Mouse (Mus musculus) heart, postnatal 14 days (tissue): Measurements from ENCODE around the gene Olfr853. TPM values are rescaled to one million over a fixed set of nuclear protein-coding genes. Genes with fewer than 3 reads are reported as not detected.

Source experiments
- DNase-seq, 2 experiments: peaks; one replicate each; pipeline ENCODE4 v3.0.0; 2021 to 2022
- intact Hi-C: fragments of 180-260 bp; cut with DNase I; formaldehyde crosslinking; loops from one replicate; pipeline ENCODE4 v1.15.1; 2025
- long read RNA-seq, 2 experiments: library from polyadenylated mRNA; stranded (forward); transcript quantifications; one replicate each; pipeline ENCODE4 v2.0.0; 2021
- total RNA-seq, 2 experiments: library from RNA; stranded (reverse); gene quantifications; 2 replicates each; pipeline ENCODE4 v1.2.3; 2021

Gene Olfr853
- total RNA-seq: not detected
- long read RNA-seq, experiment 1: 0 reads
- long read RNA-seq, experiment 2: 0 reads

DNA sequence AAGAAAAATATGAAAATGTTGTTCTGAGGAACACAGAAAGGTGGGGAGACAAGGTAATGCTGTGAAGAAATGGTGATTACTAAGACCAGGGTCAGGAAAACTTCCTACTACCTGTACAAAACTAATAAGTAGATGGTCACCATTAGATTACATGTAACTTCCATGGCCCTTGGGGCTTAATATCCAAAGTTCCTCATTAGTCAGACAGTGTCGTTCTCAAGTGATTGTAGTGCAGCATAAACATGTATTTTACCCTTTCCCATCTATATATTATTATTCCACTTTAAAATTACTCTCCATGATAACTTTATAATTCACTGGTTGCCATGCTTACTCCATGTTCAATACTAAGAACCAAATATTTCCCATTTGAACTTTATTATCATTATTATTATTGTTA is at the start of gene Olfr853:
Gene Olfr853 (minus strand): TSS at position 101 of the 400 bp plus-strand sequence.
- intact Hi-C loops: no loop called here
- DNase-seq: no peak

DNA sequence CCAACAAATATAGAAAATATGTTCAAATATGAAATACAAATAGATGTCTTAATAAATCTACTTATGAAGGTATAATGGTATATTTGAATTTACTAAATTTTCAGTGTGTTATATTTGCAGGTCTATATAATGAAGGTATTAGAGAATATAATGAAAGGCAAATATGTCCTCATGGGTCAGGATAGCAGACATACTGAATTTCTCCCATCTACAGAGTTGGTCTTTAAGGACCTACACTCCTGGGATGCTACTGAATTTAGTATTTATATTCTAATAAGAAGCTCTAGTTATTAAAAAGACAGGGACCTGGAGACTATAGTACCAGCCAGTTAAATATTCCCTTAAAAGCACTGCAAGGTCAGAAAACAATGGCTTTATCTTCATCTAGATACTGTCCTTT is 41.4 kb upstream of the Olfr853 start, which contains the start of gene Olfr855:
Gene Olfr855 (plus strand): TSS at position 301 of the 400 bp plus-strand sequence.
- no peak for DNase-seq
- intact Hi-C loops: no loop called here

DNA sequence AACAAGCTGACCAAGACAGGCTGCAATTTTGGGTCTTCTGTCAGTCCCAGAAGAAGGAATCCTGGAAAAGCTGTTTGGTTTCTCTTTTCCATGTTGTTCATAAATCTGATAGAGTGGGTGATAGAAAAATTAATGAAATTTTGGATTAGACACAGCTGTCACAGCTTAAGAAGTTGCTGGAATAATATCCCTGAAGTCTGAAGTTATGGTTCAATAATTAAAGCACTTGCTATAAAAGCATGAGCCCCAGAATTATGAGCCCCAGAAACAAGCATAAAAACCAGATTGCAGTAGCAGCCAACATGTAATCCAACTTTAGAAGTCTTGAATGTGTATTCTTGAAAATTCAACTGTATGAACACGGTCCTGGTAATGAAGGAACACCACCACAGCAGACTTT is 26.4 kb upstream of the Olfr853 start, which contains the start of gene Olfr854:
Gene Olfr854 (minus strand): TSS at position 101 of the 400 bp plus-strand sequence.
- no peak for DNase-seq
- intact Hi-C loops: no loop called here

DNA sequence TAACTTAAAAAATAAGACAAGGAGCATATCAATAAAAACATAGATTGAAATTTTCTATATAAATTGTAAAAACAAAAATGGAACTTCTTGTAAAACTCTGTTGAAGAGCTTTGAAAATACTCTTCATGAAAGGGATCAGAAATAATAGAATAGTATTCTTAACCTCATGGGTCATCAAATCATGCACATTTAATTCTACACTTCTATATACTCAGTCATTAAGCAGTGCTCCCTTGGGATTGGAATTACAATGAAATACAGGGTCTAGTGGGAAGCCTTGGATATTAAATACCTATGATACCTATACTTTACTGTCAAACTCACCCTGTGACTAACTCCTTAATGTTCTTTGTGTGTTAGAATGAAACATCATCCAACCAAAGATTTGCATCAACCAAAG is 47.9 kb downstream of the Olfr853 start, which contains the start of gene Olfr851:
Gene Olfr851 (plus strand): TSS at position 301 of the 400 bp plus-strand sequence.
- intact Hi-C loops: no loop called here
- DNase-seq: no peak

Other genes starting within 250 kb of the Olfr853 start
- gene Olfr844, start 224.7 kb downstream of the Olfr853 start, total RNA-seq: not detected
- gene Olfr845, start 204.6 kb downstream of the Olfr853 start, total RNA-seq: not detected
- not detected for gene Olfr846, start 177.1 kb downstream of the Olfr853 start, total RNA-seq
- gene Olfr847, start 162.4 kb downstream of the Olfr853 start, total RNA-seq: not detected
- not detected for gene Olfr849, start 100.8 kb downstream of the Olfr853 start, total RNA-seq
- not detected for gene Olfr850, start 62.8 kb downstream of the Olfr853 start, total RNA-seq
- not detected for gene Olfr851, start 47.8 kb downstream of the Olfr853 start, total RNA-seq
- gene Olfr854, start 26.3 kb upstream of the Olfr853 start, total RNA-seq: not detected
- gene Olfr855, start 41.5 kb upstream of the Olfr853 start, total RNA-seq: not detected
- 10 to 100 TPM; 12.6 to 13.3 TPM for gene Zfp317, start 81.0 kb upstream of the Olfr853 start, total RNA-seq
- gene Olfr857, start 168.4 kb upstream of the Olfr853 start, total RNA-seq: not detected
- gene Olfr58, start 239.2 kb upstream of the Olfr853 start, total RNA-seq: not detected